Mouse (Mus musculus): ENCODE measurements at regions not wholly inside any gene's neighbourhood (a gene's known extent, or its start where the extent isn't known, plus 50 kb on each side); places are given as distances from the start of the nearest gene placed in this dataset.
A peak's percentile ranks its signal among the peaks of the same experiment; 100 is the strongest.

- H3K9me3 ChIP-seq (replicated peaks) = no peaks in the 10 kb centered on the region
- peak; percentile 54 for DNase-seq (ENCODE audit: low spot score)
- under 1% methylated on average over 48 of the region's 48 CpGs for WGBS
- H3K27ac ChIP-seq (replicated peaks) = peak overlapping the region; percentile 49; the same call in 1 of the 2 replicates
- H3K36me3 ChIP-seq = no peaks in the 10 kb centered on the region
- peaks cover 45% of the 10 kb centered on the region for H3K4me1 ChIP-seq
- H3K4me3 ChIP-seq = peak overlapping the region; percentile 57
- H3K27me3 ChIP-seq (ENCODE audit: low read depth, poor library complexity, severe bottlenecking) = peaks cover 98% of the 10 kb centered on the region
Measured at GRCm38 (mm10) chr9:122569511-122570455, 177.4 kb upstream of the Topaz1 start.

DNA sequence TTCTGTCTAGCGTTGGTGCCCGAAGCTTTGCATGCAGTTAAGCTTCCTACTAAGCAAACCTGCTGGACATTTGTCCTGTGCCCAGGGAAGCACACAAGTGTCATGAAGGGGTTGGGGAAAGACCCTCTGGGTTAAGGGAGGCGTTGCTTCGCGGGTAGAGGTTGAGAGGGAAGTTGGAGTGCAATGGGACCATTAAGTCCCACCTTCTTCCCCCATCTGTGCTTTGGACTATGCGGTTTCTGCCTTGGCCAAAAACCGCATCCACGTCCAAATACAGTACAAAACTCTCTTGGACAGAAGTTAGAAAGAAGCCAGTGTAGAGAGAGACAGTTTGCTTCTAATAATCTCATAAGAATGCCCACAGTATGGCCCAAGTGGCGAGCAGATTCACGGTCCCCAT, 176.1 kb upstream of the Topaz1 start:
- 3% methylated on average over 10 of the region's 10 CpGs for WGBS
- H3K4me1 ChIP-seq = peaks cover 45% of the 10 kb centered on the region
- peak; percentile 20 for DNase-seq (ENCODE audit: low spot score)
- H3K4me3 ChIP-seq = peak overlapping the region; percentile 73
- H3K27ac ChIP-seq (replicated peaks) = no peak overlapping the region
- H3K36me3 ChIP-seq = no peaks in the 10 kb centered on the region
- H3K9me3 ChIP-seq (replicated peaks) = no peaks in the 10 kb centered on the region
- peaks cover 100% of the 10 kb centered on the region for H3K27me3 ChIP-seq (ENCODE audit: low read depth, poor library complexity, severe bottlenecking)

DNA sequence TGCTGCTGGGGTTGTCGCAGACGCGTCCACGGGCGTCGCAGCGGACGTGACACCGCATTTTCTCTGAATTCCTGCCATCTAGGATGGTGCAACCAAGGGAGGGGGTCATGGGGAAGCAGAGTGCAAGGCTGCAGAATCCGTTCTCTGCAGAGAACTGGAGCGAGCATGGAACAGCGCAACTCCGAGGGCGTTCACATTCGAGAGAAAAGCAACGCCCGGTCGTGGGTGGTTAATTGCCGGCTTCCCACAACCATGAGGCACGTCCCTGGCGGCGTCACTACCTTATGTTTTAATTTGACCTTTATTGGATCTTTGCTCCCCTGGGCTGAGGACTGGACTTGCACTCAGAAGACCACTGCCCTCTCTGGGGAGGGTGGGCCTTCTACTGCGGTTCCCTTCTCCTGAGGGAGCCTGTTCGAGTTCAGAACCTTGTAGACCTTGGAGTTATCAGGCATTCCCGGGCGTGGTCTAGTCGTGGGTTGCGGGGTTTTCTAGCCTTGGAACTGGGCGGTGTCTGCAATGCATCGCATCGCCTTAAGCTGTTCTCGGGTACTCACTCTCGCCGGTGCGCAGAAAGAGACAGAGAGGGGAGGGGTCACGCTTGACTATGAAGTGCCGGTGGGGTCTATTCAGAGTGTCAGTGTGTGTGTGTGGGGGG, 175.6 kb upstream of the Topaz1 start:
- Histone ChIP-seq H3K4me3 (peak overlapping the region; percentile 73), H3K9me3 (replicated peaks) (no peaks in the 10 kb centered on the region), H3K4me1 (peaks cover 45% of the 10 kb centered on the region), H3K36me3 (no peaks in the 10 kb centered on the region), H3K27ac (replicated peaks) (peak overlapping the region; percentile 76; the same call in 1 of the 2 replicates), H3K27me3 (ENCODE audit: low read depth, poor library complexity, severe bottlenecking) (peaks cover 100% of the 10 kb centered on the region)
- DNase-seq (ENCODE audit: low spot score) = no peak
- WGBS = under 1% methylated on average over 37 of the region's 37 CpGs

GRCm38 (mm10) chr9:122572060-122572835, 174.9 kb upstream of the Topaz1 start:
- H3K9me3 ChIP-seq (replicated peaks) = no peaks in the 10 kb centered on the region
- H3K36me3 ChIP-seq = no peaks in the 10 kb centered on the region
- H3K27me3 ChIP-seq (ENCODE audit: low read depth, poor library complexity, severe bottlenecking) = peaks cover 100% of the 10 kb centered on the region
- H3K4me1 ChIP-seq = peaks cover 45% of the 10 kb centered on the region
- WGBS = under 1% methylated on average over 67 of the region's 68 CpGs
- H3K4me3 ChIP-seq = peak overlapping the region; percentile 73
- peak; percentile 72 for DNase-seq (ENCODE audit: low spot score)
- peak overlapping the region; percentile 76 for H3K27ac ChIP-seq (replicated peaks)

- H3K4me3 ChIP-seq = peak overlapping the region; percentile 73
- no peaks in the 10 kb centered on the region for H3K36me3 ChIP-seq
- peaks cover 45% of the 10 kb centered on the region for H3K4me1 ChIP-seq
- peak overlapping the region; percentile 76 for H3K27ac ChIP-seq (replicated peaks)
- no peak for DNase-seq (ENCODE audit: low spot score)
- WGBS = under 1% methylated on average over 13 of the region's 13 CpGs
- peaks cover 95% of the 10 kb centered on the region for H3K27me3 ChIP-seq (ENCODE audit: low read depth, poor library complexity, severe bottlenecking)
- no peaks in the 10 kb centered on the region for H3K9me3 ChIP-seq (replicated peaks)
Measured at GRCm38 (mm10) chr9:122572836-122573267, 174.3 kb upstream of the Topaz1 start.

DNA sequence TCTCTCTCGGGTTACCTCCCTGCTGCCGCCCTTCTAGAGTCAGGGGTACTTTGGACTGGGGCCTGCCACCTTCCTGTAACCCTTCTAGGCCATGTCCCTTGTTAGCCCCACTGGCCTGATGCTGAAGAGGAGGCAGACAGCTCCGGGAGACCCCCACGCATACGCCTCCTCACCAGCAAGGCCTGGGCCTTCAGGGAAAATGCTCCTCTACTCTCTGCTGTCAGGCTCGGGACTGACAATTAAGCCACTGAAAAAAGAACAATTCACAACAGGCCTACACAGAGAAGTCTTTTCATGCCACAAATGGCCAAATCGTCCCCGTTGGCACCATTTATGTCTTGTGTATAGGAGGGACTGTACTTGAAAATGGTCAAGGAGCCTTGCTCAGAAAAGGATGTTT, 161.9 kb upstream of the Topaz1 start:
- no peak for DNase-seq (ENCODE audit: low spot score)
- Histone ChIP-seq H3K4me1 (no peaks in the 10 kb centered on the region), H3K27me3 (ENCODE audit: low read depth, poor library complexity, severe bottlenecking) (no peaks in the 10 kb centered on the region), H3K4me3 (no peak overlapping the region), H3K9me3 (replicated peaks) (no peaks in the 10 kb centered on the region), H3K27ac (replicated peaks) (0 out of 2 replicates have a peak overlapping the region, but pooled peaks have one; percentile 23), H3K36me3 (no peaks in the 10 kb centered on the region)
- 77% methylated on average over 8 of the region's 8 CpGs for WGBS

DNA sequence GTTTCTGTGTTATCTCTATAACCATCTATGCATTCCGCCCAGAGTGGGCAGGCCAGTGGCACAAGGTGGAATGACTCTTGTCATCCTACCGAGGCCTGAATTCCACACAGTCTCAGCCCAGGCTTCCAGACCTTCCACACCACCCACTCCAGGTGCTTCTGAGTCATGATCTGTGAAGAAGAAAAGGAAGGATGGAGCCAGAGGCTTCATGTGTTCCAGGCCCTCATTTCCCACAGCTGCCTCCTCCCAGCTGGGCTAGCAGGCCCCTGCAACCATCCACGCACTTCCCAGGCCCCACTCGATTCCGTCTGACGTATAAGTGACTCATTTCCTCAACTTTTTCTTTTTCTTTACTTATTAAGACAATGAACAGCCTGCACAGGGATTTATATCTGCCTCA, 160.7 kb upstream of the Topaz1 start:
- peaks cover 8% of the 10 kb centered on the region; the same call in 1 of the 2 replicates for H3K27me3 ChIP-seq (ENCODE audit: low read depth, poor library complexity, severe bottlenecking)
- no peaks in the 10 kb centered on the region for H3K4me1 ChIP-seq
- no peak for DNase-seq (ENCODE audit: low spot score)
- no peak overlapping the region for H3K4me3 ChIP-seq
- H3K27ac ChIP-seq (replicated peaks) = no peak overlapping the region
- no peaks in the 10 kb centered on the region for H3K9me3 ChIP-seq (replicated peaks)
- H3K36me3 ChIP-seq = no peaks in the 10 kb centered on the region
- 89% methylated on average over 6 of the region's 6 CpGs for WGBS

- Histone ChIP-seq H3K4me1 (no peaks in the 10 kb centered on the region), H3K27ac (replicated peaks) (no peak overlapping the region), H3K27me3 (ENCODE audit: low read depth, poor library complexity, severe bottlenecking) (peaks cover 11% of the 10 kb centered on the region; the same call in 1 of the 2 replicates), H3K4me3 (no peak overlapping the region), H3K36me3 (no peaks in the 10 kb centered on the region), H3K9me3 (replicated peaks) (no peaks in the 10 kb centered on the region)
- WGBS = 74% methylated on average over 5 of the region's 5 CpGs
- no peak for DNase-seq (ENCODE audit: low spot score)
Measured at GRCm38 (mm10) chr9:122586986-122587385, 160.2 kb upstream of the Topaz1 start.

DNA sequence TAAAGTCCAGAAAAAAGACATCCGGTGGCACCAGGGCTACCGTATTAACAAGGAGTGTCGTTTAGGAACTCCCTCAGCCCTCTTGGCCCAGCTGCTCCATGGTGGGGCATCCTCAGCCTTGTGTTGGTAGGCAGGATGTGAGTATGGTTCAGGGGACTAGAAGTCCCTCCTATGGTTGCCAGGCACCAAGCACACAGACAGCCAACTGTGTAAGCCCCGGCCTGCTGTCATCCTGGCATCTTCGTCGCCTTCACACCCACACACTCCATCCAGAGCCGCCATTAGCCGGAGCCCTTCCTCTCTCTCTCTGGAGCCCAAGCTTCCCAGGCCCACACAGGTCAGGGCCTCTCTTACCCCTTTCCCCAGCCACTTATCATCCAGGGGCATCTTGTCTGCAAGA, 158.9 kb upstream of the Topaz1 start:
- WGBS = 91% methylated on average over 8 of the region's 8 CpGs
- H3K27me3 ChIP-seq (ENCODE audit: low read depth, poor library complexity, severe bottlenecking) = peaks cover 23% of the 10 kb centered on the region
- no peaks in the 10 kb centered on the region for H3K36me3 ChIP-seq

GRCm38 (mm10) chr9:122592820-122593615, 154.1 kb upstream of the Topaz1 start:
- Histone ChIP-seq H3K36me3 (no peaks in the 10 kb centered on the region), H3K27me3 (ENCODE audit: low read depth, poor library complexity, severe bottlenecking) (peaks cover 68% of the 10 kb centered on the region), H3K4me3 (no peak overlapping the region), H3K4me1 (peaks cover 19% of the 10 kb centered on the region), H3K27ac (replicated peaks) (no peak overlapping the region), H3K9me3 (replicated peaks) (no peaks in the 10 kb centered on the region)
- 13% methylated on average over 7 of the region's 7 CpGs for WGBS
- DNase-seq (ENCODE audit: low spot score) = no peak

More for the DNA sequence above, 158.9 kb upstream of the Topaz1 start:
- Histone ChIP-seq H3K4me1 (peaks cover 4% of the 10 kb centered on the region), H3K9me3 (replicated peaks) (no peaks in the 10 kb centered on the region), H3K27ac (replicated peaks) (no peak overlapping the region), H3K4me3 (no peak overlapping the region)
- DNase-seq (ENCODE audit: low spot score) = no peak

DNA sequence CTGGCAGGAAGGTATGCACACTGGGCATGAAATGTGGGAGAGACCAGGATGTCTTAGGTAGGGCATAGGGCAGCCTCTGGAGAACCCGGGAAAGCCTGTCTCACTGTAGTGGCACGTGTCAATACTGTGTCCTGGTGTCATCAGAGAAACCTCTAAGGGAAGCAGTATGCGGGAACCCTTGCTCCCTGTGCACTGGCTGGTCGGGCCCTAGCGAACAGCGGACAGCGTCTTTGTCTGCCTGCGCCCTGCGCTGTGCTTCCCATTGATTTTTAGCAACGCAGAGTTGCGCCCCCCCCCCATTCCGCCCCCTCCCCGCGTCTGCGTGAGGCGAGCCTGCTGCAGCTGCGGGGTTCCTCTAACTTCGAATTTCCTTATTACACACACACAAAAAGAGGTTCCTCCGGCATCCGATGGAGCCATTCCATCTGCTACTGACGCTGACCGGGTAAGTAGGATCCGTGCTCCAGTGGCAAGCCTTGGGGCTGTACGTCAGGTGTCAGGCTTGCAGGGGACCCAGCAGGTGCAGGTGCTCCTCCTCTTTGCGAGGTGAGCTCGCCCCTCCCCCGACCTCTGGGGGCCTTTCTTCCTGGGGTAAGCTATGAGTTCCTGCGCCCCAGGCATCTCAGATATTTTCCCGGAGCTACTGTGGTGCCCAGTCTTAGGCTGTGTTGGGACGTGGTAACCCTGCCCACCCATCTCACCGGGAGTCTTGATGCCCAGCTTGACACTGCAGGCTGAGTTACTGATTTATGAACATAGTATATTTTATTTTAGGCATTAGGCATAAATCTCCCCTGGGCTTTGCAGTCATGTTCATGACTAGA, 151.8 kb upstream of the Topaz1 start:
- Histone ChIP-seq H3K27ac (replicated peaks) (peak overlapping the region; percentile 64), H3K36me3 (no peaks in the 10 kb centered on the region), H3K27me3 (ENCODE audit: low read depth, poor library complexity, severe bottlenecking) (peaks cover 68% of the 10 kb centered on the region), H3K4me3 (peak overlapping the region; percentile 52), H3K9me3 (replicated peaks) (no peaks in the 10 kb centered on the region), H3K4me1 (peaks cover 19% of the 10 kb centered on the region)
- WGBS = 4% methylated on average over 31 of the region's 31 CpGs
- peak; percentile 39 for DNase-seq (ENCODE audit: low spot score)

Data from midbrain, embryonic 10.5 days (tissue).